Mouse (Mus musculus): ENCODE measurements around the gene Spag6.
A peak's percentile ranks its signal among the peaks of the same experiment; 100 is the strongest.

Spag6 gene

GRCm38 (mm10) chr2:18693871-18694610 lies at the start of gene Spag6:
Gene Spag6 (plus strand): TSS chr2:18694032.
- DNase-seq (ENCODE audit: low spot score), result peak; percentile 20

DNA sequence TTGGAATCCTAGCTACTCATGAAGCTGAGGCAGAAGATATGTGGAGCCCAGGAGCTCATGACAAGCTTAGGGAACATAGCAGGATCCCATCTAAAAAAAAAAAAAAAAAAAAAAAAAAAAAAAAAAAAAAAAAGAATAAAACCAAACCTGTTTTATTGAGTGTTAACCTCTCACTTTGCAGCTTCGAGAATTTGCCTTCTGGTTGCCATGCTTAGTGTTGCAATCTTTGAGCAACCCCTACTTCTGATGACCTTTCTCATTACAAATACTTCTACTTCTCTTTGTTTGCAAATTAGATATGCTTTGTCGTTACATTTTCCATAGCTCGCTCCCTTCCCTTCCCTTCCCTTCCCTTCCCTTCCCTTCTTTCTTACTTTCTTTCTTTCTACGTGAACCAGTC lies 45.3 kb upstream of the Spag6 start:
- no peak for DNase-seq (ENCODE audit: low spot score)

DNA sequence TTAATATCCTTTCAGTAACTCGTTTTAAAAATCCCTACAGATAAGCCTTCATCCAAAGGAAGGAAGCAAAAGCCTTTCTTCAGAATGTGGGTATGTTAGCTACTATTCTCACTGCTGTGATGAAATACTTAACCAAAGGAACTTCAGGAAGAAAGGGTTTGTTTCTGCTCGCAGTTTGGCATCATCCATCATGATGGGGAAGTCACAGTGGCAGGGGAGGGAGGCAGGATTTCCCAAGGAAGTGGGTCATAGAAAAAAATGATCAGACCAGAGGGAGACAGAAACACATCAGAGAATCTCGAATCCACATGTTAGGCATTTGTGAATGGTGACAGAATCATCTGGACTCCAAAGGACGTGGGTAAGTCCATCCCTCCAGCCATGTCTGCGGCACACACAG lies 39.0 kb upstream of the Spag6 start:
- DNase-seq (ENCODE audit: low spot score), result no peak

DNA sequence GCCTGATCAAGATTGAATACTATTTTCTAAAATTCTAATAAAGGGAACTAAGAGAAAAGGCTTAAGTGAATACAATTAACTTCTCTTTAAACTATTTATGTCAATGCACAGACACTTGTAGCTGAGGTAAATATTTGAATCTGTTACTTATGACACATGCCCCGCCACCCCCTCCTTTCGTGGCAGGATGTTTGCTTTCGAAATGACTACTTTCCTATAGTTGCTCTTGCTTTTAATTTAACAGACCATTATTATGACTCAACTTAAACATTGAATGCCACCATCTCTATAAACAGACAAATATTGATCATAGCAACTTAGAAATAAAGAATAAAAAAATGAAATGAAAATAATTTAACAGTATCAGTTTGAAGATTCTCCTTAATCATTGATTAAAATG lies 29.8 kb upstream of the Spag6 start:
- DNase-seq (ENCODE audit: low spot score), result no peak

DNA sequence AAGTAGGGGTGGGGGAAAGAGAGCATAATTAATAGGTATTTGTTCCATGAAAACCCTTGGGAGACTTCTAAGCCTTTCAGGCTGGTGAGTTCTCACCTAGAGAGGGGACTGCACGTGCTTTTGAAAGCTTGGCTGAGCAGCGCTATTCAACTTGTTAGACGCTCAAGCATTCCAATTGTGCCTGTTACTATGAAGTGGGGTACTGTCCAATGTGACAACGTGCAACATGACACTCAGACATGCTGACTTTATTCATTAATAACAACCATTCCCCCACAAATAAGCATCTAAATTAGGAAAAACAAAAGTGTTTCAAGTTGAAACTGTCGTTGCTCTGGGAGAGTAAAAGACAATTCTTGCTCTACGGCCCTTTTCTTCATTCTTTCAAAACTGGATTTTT lies 22.8 kb upstream of the Spag6 start:
- no peak for DNase-seq (ENCODE audit: low spot score)

GRCm38 (mm10) chr2:18672133-18672765 lies 21.6 kb upstream of the Spag6 start, which contains the start of gene Commd3:
Gene Commd3 (plus strand): TSS chr2:18672384.
- peak; percentile 92 for DNase-seq (ENCODE audit: low spot score)

DNA sequence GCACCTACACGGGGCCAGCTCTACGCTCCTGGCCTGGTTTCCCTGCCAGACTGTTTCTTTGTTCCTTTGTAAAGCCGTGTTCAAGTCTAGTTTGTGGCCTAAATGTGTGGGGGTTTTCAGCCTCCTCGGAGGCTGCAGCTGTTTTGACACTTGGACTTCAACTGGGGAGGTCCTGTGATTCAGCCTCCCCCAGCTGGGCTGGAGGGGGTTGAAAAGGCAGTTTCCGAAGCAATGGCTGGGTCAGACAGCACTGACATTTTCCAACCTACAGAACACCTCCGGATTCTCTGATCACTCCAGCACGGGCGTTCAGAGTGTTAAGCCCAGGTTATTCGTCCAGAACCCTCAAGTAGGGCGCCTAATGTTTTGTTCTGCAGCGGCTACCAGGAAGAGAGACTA lies 21.1 kb upstream of the Spag6 start:
- DNase-seq (ENCODE audit: low spot score), result no peak

DNA sequence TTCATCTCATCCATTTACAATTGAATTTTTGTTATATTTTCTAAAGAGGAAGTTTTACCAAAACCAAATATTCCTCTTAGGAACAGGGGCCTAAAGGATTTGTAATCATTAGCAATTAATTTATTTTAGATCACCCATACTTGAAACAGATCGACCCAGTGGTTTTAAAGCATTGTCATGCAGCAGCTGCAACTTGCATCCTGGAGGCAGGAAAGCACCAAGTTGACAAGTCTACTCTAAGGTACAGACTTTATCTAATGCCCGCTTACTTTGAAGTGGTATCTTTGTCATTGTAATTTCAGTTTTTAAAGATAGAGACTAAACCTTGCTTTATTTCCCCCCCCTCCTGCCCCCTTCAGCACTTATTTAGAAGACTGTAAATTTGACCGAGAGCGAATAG lies 20.1 kb upstream of the Spag6 start:
- DNase-seq (ENCODE audit: low spot score), result no peak

DNA sequence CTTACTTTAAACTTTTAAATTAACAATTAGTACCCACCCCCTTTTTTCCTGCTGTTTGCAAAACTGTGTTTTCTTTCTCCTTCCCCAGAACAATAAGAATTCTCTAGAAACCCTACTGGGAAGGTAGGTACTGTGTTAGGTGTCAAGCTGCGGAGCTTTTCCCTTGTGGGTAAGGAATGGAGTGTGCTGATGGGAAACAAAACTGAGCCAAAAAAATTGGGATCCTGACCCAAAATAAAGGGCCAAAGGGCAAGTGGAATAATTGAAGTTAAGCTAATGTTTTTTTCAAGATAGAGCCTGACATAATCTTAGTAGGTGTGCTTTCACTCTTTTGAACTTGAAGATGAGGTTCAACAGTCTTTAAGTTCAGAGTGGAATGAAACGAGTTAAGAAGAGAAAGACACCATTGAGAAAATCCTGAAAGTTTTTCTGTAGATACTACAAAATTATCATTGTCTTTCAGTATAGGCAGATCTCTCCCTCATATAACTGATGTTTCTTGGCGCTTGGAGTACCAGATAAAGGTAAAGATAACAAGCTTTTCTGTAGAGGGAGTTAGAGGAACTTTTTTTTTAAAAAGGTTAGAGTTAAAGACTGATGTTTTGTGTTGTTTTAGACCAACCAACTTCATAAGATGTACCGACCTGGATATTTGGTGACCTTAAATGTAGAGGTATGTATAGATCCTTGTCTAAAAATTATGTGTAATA lies 19.5 kb upstream of the Spag6 start:
- no peak for DNase-seq (ENCODE audit: low spot score)

DNA sequence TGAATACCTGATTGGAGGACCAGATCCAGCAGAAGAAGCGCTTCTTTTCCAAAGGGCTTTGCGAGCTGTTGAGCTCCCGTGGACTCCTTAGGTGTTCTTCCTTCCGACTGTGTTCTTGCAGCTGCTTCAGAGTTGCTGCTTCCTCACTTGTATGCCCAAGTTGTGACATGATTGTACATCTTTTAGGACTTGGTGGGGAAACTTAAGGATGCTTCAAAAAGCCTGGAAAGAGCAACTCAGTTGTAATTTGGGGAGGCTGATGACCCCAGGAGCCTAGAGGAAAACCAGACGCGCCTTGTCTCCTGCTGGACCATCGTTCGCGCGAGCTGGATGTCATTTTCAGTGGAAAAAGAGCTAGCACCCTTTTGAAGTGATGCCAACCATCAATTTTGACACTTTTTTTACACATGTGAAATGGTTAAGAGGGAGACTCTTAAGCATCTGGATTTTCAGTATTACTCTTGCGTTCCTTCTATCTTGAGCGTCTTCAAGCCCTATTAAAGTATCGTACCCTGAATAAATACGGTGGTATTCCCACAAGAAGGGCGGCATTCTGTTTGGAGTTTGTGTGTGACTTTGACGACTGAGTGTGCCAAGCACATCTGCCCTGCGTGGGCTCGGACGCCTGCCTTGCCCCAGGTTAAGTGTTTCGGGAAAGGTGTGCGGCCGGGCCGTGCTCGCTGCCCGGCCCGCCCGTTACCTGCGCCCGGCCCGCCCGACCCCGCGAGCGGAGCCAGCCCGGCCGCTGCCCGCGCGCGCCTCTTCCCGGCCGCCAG lies 18.0 kb upstream of the Spag6 start:
- DNase-seq (ENCODE audit: low spot score), result no peak

GRCm38 (mm10) chr2:18676457-18676935 lies 17.3 kb upstream of the Spag6 start:
- peak; percentile 16 for DNase-seq (ENCODE audit: low spot score)

GRCm38 (mm10) chr2:18676936-18677491 lies 16.8 kb upstream of the Spag6 start, which contains the start of gene Bmi1:
Gene Bmi1 (plus strand): TSS chr2:18677018.
- DNase-seq (ENCODE audit: low spot score), result peak; percentile 15

- DNase-seq (ENCODE audit: low spot score), result peak; percentile 11
Observed at GRCm38 (mm10) chr2:18677631-18678471, 16.0 kb upstream of the Spag6 start.

DNA sequence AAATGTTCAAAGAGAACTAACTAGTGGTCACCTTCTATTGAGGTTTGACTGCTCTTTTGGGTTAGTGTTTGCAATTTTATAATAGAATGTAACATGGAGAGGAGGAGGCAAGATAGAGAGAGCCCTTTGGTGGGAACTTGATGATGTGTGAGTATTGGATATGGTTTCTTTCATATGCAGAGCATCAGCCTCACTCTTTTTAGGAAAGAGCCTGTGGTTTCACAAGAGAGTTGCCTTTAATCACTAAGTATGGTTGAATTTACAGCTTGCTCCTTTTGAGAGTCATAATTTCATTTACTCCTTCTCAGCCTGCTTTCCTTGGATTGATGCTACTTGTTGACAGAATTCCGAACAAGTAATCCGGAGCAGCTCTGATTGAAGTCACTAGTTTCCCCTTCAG lies 14.1 kb upstream of the Spag6 start:
- DNase-seq (ENCODE audit: low spot score), result no peak

GRCm38 (mm10) chr2:18680501-18680900 lies 13.3 kb upstream of the Spag6 start:
- DNase-seq (ENCODE audit: low spot score), result no peak

GRCm38 (mm10) chr2:18680961-18681360 lies 12.9 kb upstream of the Spag6 start:
- no peak for DNase-seq (ENCODE audit: low spot score)

- no peak for DNase-seq (ENCODE audit: low spot score)
Observed at GRCm38 (mm10) chr2:18684062-18684461, 9.8 kb upstream of the Spag6 start.

GRCm38 (mm10) chr2:18686386-18686785 lies 7.4 kb upstream of the Spag6 start:
- no peak for DNase-seq (ENCODE audit: low spot score)

DNA sequence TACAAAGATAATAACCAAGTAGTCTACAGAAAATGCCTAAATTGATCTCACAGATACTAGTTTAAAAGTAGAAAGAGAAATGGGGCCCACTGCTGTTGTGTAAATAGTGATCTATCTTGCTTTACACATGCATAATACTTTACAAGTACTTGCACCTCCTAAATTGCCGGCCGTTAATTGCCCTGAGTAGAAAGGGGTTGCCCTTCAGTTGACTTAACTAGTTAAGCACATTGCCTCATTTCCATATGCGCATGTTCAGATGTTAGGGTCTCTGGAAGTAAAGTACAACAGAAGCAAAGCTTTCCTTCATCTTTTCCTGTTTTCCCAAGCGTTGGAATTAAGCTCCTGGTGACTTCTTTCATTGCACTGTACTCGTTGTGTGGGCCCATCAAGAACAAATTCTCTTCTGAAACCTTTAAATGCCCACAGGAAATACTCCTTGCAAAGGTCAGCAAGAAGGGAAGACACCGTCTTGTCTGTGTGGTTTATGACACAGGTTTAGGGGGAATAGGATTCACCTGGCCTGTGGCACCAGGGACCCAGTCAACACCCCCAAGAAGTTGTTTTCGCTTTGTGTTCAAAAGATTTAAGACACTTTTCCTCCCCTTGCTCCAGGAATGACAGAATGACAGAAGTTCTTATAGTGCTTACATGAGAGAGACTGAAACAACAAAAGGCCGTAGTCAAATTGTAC lies 6.9 kb upstream of the Spag6 start:
- no peak for DNase-seq (ENCODE audit: low spot score)

DNA sequence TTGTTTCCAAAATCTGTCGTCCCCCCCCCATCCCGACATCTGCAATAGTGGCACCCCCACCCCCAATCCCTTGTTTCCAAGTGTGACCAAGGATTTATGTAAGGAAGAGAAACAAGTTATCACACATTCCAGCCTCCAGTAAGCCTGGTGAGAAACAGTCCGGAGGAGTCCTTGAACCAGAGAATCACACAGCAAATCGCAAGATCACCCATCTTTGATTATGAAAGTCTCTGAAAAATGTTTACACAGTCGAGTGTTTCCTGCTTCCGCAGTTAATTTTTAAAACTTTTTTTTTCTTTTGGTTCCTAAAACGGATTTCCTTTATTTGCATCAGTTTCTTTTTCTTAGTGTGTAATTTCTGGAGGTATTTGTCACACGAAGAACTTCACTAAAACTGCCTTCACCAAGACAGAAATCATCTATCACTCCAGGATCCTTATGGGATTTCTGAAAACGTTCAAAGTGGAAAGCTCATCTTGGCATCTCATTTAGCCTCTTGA lies 6.1 kb upstream of the Spag6 start:
- DNase-seq (ENCODE audit: low spot score), result no peak

All from urinary bladder, postnatal 10 days (tissue).